Mouse (Mus musculus) bone marrow, adult 2 months (tissue): ENCODE measurements at regions not wholly inside any gene's neighbourhood (a gene's known extent, or its start where the extent isn't known, plus 50 kb on each side); places are given as distances from the start of the nearest gene placed in this dataset.

Experiments
- CTCF ChIP-seq: fragments of 200-500 bp; IDR thresholded peaks from 2 replicates; pipeline ENCODE4 v1.5.1; 2011; ENCODE audit warnings: low read length, control low read depth; ENCODE audit not compliant: control insufficient read depth, insufficient read depth
- POLR2A ChIP-seq: fragments of 200-500 bp; IDR thresholded peaks from 2 replicates; pipeline ENCODE4 v1.6.1; 2011; ENCODE audit warnings: low read depth, mild to moderate bottlenecking, control low read depth, low read length, borderline replicate concordance; ENCODE audit not compliant: control insufficient read depth

GRCm38 (mm10) chr9:46549416-46549815, 229.6 kb upstream of the 4931429L15Rik start:
- TF ChIP-seq CTCF, result no peak
- TF ChIP-seq POLR2A, result no peak
